Mouse (Mus musculus): ENCODE measurements at regions not wholly inside any gene's neighbourhood (a gene's known extent, or its start where the extent isn't known, plus 50 kb on each side); places are given as distances from the start of the nearest gene placed in this dataset.

DNA sequence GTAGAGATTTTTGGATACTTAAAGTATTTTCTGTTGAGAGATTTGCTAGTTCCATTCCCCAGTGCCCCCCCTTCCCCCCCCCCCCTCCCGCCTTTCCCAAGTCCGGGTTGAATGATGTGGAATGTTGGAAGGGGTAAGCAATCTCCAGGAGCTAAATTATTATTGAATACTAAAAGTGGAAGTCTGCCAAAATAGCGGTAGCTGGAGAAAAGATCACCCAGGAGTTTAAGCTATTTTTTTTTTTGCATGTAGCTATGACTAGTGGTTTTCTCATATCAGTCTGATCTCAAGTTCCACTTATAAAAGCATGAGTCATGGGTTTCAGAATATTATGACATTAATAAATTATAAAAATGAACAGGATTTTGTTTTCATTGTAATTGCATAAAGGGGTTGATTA, 365.6 kb downstream of the Cntnap4 start:
- no peak for TF ChIP-seq POLR2A (IDR thresholded peaks at IDR 0.05; ENCODE audit: insufficient read depth, low read depth, low read length)
- no peak for TF ChIP-seq EP300 (IDR thresholded peaks at IDR 0.05; ENCODE audit: insufficient read depth, low read depth, low read length)
- TF ChIP-seq CTCF (IDR thresholded peaks at IDR 0.05), result no peak

Data from heart, adult 2 months (tissue).